Mouse (Mus musculus) right cerebral cortex, postnatal 25 days (tissue): ENCODE results near the gene Tank.

Experiments used
- DNase-seq: peaks from one replicate; pipeline ENCODE4 v3.0.0; 2022

The Tank gene

GRCm38 (mm10) chr2:61578433-61578832, at the start of gene Tank:
TSS of gene Tank (plus strand) at chr2:61578585.
- no peak for DNase-seq

DNA sequence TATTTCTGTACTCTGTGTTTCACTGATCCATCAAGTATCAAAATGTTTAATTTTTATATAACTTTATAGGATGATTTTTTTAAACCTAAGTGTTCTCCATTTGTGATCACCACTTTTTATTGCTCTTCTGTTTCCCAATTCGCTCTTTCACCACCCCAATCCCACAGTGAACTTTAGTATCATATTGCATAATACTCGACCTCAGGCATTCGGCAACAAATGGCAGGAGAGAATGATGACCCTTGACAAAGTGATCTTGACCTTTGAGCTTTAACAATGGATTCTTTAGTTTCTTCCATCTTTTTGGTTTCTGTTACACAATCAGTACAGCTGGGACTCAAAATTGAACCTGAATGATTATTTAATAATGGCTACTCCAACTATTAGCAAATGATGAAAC, 46.1 kb upstream of the Tank start:
- no peak for DNase-seq

- DNase-seq = peak; percentile 33
Observed at GRCm38 (mm10) chr2:61533131-61533530, 45.3 kb upstream of the Tank start.

- no peak for DNase-seq
Observed at GRCm38 (mm10) chr2:61536901-61537300, 41.5 kb upstream of the Tank start.

- no peak for DNase-seq
Observed at GRCm38 (mm10) chr2:61539378-61539777, 39.0 kb upstream of the Tank start.

GRCm38 (mm10) chr2:61542426-61542825, 36.0 kb upstream of the Tank start:
- no peak for DNase-seq

DNA sequence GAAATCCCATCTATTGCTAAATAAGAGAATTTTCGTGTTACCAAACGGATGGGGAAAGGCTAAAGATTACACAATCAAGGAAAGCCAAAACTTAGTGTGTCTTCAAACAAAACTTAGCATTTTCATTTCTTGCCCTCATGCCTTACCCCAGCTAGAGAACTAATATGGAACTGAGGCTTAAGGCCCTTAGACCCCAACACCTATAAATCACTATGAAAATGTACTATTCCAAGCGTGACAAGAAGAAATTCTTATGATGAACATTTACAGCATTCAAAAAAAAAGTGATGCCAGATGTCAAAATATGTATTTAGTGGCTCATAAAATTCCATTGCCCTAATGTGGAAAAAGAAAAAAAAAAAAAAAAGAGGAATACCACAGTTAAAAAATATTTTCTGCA, 32.7 kb upstream of the Tank start:
- no peak for DNase-seq

DNA sequence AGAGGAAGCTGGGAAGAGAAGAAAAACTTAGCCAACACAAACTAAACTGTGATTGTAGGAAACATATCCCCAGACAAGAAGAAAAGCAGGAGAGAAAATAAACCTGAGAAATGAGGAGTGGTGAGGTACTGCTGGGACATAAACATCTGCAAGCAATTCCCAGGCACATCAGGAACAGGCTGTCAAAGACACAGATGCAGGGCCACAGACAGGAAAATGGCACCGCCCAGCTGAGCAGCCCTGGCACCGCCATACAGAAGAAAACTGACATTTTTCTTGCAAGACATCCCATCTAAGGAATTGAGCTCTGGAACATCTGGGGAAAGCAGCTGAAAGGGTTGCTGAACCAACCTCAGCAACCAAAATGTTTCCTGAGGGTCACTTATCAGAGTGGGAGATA, 30.4 kb upstream of the Tank start:
- no peak for DNase-seq

DNA sequence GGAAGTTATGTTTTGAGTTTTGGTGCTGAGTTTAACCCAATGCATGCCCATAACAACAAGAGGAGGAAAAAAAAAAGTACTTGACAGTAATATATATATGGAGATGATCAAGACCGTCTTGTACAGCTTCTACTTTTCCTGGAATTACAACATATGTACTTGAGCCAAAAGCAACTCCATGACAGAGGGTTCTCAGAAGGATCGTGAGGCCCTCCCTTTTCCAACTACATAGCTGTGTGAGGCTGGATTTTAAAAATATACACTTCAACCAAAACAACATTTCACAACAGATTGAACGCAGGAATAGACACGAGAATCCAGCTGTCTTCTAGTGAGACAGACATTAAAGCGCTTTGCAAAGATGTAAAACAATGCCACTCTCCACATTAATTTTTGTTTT, 26.7 kb upstream of the Tank start:
- no peak for DNase-seq

GRCm38 (mm10) chr2:61555367-61555766, 23.0 kb upstream of the Tank start:
- no peak for DNase-seq

DNA sequence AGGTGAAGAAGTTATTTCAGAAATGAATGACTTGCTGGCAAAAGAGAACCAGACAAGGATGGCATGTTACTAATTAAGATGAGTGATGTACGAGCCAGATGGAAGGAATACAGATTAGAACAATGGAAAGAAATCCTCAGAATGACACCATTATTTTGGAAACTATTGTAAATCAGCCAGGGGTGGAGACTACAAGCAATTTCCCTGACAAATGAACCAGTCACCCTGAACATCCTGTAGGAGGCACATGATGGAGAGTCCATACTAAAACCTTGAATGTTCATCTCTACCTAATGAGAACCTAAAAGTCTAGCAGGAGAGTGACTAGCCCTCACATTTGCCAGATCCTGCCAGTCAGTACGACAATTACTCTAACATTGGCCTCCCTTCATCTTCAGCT, 22.6 kb upstream of the Tank start:
- DNase-seq = no peak

DNA sequence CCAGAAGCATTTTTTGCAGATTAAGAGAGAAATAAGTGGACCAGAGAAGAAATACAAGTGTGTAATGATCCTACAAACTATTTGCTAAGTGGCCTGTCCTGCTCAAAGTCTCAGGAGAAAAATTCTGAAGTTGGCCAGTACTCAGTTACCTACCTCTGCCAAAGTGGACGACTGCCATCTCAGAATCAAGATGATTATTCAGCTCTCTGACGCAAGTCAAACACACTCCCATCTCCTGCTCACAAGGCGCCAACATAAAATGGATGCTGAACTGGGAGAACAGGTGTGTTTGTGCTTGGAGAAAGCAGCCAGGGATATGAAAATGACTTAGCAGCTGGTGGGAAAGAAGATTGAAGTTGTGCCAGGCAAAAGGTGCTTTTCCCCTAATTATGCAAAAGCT, 21.7 kb upstream of the Tank start:
- no peak for DNase-seq

GRCm38 (mm10) chr2:61557848-61558471, 20.4 kb upstream of the Tank start:
- DNase-seq = no peak

DNA sequence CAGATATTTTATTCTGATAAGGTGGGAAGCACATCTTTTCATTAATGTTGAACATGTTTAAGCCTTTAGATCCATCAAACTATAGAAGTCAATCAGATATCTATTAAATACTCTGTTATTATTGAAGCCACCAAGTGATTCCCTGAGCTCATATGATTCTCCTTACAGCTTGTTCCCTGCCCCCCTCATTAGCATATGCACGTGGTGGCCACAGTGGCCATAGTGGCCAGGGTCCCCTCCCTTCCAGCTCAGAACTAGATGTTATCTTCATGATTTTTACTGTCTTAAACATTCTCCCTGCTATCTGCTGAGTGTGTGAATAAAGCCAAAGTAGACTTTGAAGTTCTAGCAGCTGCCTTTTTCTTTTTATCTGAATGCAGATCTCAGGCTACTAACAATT, 17.3 kb upstream of the Tank start:
- no peak for DNase-seq

GRCm38 (mm10) chr2:61563202-61563601, 15.2 kb upstream of the Tank start:
- DNase-seq = no peak

- DNase-seq = no peak
Observed at GRCm38 (mm10) chr2:61567045-61567783, 11.2 kb upstream of the Tank start.

- no peak for DNase-seq
Observed at GRCm38 (mm10) chr2:61569181-61569580, 9.2 kb upstream of the Tank start.

DNA sequence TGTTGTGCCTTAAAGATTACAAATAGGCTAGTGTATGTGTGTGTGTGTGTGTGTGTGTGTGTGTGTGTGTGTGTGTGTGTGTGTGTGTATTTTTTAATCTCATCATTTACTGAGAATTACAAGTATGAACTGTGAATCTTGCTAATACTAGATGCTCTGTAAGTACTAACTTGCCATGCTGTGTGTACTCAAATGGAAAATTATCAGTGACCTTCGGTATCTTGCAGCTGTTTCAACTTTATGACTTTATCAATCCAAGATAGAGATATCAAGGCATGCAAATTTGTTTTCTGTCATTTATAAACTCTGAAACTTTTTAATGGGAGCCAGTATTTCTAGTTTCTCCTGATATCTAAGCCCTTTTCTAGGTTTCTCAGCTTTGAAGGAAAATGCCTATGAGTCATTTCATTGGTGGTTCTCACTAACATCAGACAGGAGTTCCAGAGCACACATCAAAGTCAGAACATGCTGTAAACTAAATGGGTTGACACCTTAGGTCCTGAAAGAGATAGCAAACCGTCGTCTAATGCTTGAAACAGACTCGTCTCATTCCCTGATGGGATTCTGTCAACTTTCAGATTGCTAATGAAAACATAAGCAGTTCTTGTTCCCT, 6.9 kb upstream of the Tank start:
- DNase-seq = no peak

DNA sequence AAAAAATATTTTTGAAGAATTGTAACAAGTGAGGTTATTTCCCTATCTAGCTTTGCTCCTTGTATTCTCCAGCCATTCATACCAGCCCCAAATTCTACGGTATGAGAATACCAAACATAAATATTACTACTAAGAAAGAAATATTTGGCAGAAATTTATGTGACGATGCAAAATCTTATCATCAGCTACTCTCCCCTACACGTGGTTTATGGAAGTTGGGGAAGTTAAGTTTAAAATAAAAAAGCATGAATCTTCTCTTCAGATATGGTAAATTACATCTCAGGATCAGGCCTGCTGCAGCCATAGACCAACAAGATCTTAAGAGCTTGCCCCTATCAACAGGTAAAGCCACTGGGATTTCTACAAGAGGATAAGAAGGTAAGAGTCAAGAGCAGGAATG, 1.9 kb upstream of the Tank start:
- no peak for DNase-seq

GRCm38 (mm10) chr2:61576928-61577695, 1.3 kb upstream of the Tank start:
- DNase-seq = no peak

DNA sequence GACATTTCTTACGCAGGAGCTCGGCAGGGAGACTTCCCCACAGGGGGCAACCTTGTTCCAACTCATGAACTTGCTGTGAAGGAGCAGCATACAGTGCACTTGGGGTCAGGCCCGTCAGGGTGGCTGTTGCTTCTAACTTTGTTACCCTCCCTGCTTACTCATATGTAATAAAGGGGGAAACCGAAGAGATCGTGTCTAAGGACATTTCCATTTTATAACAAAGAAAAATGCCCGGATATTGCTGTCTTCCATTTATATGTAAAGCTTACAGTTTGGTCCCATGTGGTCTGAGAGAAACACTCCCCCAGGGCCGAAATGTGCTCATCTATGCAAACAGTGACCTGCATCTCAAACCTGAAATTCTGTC, 706 bp upstream of the Tank start:
- DNase-seq = no peak

DNA sequence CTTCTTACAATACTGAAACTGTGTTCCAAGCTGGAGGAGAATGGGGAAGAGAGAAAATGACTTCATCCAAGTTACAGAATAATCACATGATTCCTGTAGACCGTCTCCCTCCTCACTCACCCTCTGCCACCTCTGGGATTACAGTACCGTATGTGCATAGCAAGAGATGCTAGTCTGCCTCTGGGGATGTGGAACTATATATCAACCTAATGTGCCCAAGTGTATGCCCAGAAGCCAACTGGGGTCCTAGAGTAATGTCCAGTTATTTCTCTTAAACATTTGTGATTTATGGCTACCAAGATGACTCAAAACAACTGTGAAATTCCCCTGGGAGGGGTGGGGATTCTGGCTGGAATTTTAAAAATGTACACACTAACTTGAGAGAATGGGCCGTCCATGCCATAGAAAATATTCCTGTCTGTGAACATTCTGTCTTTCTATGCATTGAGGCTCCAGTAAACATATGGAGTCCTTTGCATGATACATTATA, 1.2 kb downstream of the Tank start:
- DNase-seq = no peak

DNA sequence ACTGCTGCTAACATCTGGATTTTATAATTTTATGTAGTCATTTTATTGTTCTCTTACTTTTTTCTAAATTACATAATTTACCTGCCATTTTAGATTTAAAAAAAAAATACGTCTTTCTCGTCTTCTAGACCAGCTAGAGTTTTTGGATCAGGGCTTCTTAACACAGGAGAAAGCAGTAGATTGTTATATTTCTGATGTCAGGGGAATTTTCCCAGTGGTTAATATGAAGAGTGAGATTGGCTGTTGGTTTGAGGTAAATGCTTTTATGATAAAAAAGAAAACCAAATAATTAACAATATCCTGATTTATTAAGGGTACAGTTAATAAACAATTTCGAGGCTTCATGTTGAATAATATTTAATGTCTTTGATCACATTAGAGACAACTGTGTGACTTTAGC, 1.7 kb downstream of the Tank start:
- no peak for DNase-seq
